Mouse (Mus musculus): ENCODE measurements at regions not wholly inside any gene's neighbourhood (a gene's known extent, or its start where the extent isn't known, plus 50 kb on each side); places are given as distances from the start of the nearest gene placed in this dataset.

DNA sequence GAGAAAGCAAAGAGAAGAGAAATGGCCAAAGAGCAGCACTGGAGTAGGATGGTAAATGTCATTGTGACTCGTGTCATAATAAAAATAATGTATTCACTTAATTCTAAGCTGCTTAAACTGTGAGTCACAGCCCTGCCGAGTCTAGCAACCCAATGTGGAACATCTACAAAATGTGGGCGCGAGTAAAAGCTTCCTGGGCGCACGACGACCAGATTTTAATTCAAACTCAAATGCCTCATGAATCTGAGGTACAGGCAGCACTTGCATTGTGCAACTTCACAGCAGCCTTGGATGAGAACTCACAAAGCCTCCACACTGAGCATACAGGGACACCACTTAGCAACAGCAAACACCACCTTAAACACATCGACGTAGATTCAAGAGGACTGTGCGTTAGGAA, 88.5 kb upstream of the Lpar1 start:
- 70% methylated on average over 10 of the region's 10 CpGs for WGBS
- no peaks in the 10 kb centered on the region for H3K4me1 ChIP-seq (ENCODE audit: insufficient read depth)
- H3K4me2 ChIP-seq (ENCODE audit: low read depth): no peak overlapping the region
- DNase-seq (no peak), ATAC-seq (no peak)
- no peak overlapping the region for H3K27ac ChIP-seq (ENCODE audit: low read depth, low read length)
- no peaks in the 10 kb centered on the region for H3K9me3 ChIP-seq (ENCODE audit: low read length)
- no peak overlapping the region for H3K4me3 ChIP-seq (ENCODE audit: low read depth, low read length)
- no peaks in the 10 kb centered on the region for H3K27me3 ChIP-seq (ENCODE audit: insufficient read depth, low read length)
- H3K36me3 ChIP-seq (ENCODE audit: insufficient read depth): no peaks in the 10 kb centered on the region
- TF ChIP-seq CTCF (IDR thresholded peaks at IDR 0.05; ENCODE audit: low read depth): no peak
- no peak overlapping the region for H3K9ac ChIP-seq

DNA sequence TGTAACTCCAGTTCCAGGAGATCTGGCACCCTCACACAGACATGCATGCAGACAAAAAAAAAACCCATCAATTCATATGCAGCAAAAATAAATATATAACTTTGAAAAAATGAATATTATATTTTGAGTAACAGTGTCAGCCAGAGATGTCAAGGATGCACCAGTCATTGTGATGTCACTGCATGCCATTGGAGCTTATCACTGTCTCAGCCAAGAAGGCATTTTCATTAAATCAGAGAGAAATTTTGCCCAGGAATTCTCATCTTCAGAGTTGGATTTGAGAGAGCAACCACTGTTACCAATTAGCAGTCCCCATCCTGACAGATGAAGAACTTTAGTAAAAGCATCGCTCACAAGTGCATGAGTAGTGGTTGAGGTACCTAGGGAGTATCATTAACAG, 79.0 kb upstream of the Lpar1 start:
- no peak for DNase-seq
- TF ChIP-seq CTCF (IDR thresholded peaks at IDR 0.05; ENCODE audit: low read depth): no peak
- no peaks in the 10 kb centered on the region for H3K36me3 ChIP-seq (ENCODE audit: insufficient read depth)

DNA sequence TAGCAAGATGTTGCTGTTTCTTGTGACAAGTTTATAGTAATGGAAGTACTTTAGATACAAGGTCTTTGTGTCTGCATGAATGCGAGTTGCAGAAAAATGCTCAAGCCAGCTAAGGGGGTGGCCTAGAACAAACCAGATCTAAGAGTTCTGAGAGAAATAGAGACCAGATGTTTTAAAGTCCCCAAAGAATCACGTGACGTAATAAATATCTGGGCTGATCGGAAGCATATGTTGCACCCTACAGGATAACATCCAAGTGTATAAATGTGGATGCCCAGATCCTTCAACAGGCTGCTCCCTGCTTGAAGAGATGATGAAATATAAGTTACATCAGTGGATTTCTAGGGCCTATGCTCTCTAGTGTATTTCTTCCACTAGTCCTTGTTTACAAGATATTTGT, 77.7 kb upstream of the Lpar1 start:
- Histone ChIP-seq H3K4me1 (ENCODE audit: insufficient read depth) (no peaks in the 10 kb centered on the region), H3K27ac (ENCODE audit: low read depth, low read length) (no peak overlapping the region), H3K9ac (no peak overlapping the region), H3K4me2 (ENCODE audit: low read depth) (no peak overlapping the region), H3K36me3 (ENCODE audit: insufficient read depth) (no peaks in the 10 kb centered on the region), H3K4me3 (ENCODE audit: low read depth, low read length) (no peak overlapping the region), H3K27me3 (ENCODE audit: insufficient read depth, low read length) (no peaks in the 10 kb centered on the region), H3K9me3 (ENCODE audit: low read length) (no peaks in the 10 kb centered on the region)
- no peak for ATAC-seq
- no peak for DNase-seq
- 80% methylated on average over 4 of the region's 4 CpGs for WGBS
- no peak for TF ChIP-seq CTCF (IDR thresholded peaks at IDR 0.05; ENCODE audit: low read depth)

More for the DNA sequence above, 79.0 kb upstream of the Lpar1 start:
- no peak overlapping the region for H3K4me2 ChIP-seq (ENCODE audit: low read depth)
- H3K4me3 ChIP-seq (ENCODE audit: low read depth, low read length): no peak overlapping the region
- no peak overlapping the region for H3K9ac ChIP-seq
- ATAC-seq: no peak
- WGBS: 78% methylated on average over 1 of the region's 1 CpGs
- no peaks in the 10 kb centered on the region for H3K27me3 ChIP-seq (ENCODE audit: insufficient read depth, low read length)
- H3K9me3 ChIP-seq (ENCODE audit: low read length): no peaks in the 10 kb centered on the region
- H3K4me1 ChIP-seq (ENCODE audit: insufficient read depth): no peaks in the 10 kb centered on the region
- H3K27ac ChIP-seq (ENCODE audit: low read depth, low read length): no peak overlapping the region

DNA sequence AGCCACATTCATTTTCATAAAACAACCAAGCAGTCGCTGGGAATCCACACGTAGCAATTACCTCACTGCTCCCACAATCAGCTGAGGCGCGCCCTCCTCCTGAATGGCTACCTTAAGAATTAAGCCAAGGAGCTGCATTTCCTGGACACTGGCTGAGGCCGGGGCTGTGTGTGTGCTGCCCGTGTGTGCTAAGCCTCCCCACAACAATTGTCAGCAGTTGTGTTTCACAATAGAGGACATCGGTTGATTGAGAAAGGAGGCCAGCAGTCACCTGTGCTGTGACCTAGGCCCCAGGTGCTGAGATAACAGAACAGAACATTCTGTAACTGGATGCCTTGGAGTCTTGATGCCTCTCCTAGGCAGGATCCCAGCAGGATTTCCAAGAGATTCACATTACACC, 73.3 kb upstream of the Lpar1 start:
- WGBS: 64% methylated on average over 7 of the region's 7 CpGs
- TF ChIP-seq CTCF (IDR thresholded peaks at IDR 0.05; ENCODE audit: low read depth): no peak
- Histone ChIP-seq H3K4me1 (ENCODE audit: insufficient read depth) (no peaks in the 10 kb centered on the region), H3K27ac (ENCODE audit: low read depth, low read length) (no peak overlapping the region), H3K9me3 (ENCODE audit: low read length) (no peaks in the 10 kb centered on the region), H3K4me3 (ENCODE audit: low read depth, low read length) (no peak overlapping the region), H3K36me3 (ENCODE audit: insufficient read depth) (no peaks in the 10 kb centered on the region), H3K9ac (no peak overlapping the region), H3K4me2 (ENCODE audit: low read depth) (no peak overlapping the region), H3K27me3 (ENCODE audit: insufficient read depth, low read length) (no peaks in the 10 kb centered on the region)
- no peak for ATAC-seq
- no peak for DNase-seq

DNA sequence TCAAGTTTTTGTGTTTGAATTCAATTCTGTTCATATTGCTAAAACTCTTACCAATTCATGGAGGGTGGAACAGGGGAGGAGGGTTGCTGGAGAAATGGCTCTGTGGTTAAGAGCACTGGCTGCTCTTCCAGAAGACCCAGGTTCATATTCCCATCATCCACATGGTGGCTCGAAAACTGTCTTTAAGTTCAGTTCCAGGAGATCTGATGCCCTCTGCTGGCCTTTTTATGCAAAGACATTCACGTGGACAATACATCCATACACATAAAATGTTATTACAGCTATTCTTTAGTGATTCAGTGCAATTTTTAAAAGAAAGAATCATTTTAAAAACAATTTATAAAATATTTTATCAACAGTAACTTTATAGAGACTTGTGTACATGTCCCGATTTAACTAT, 70.4 kb upstream of the Lpar1 start:
- H3K4me1 ChIP-seq (ENCODE audit: insufficient read depth): no peaks in the 10 kb centered on the region
- no peak for TF ChIP-seq CTCF (IDR thresholded peaks at IDR 0.05; ENCODE audit: low read depth)
- no peak overlapping the region for H3K9ac ChIP-seq
- H3K4me2 ChIP-seq (ENCODE audit: low read depth): no peak overlapping the region
- no peak overlapping the region for H3K27ac ChIP-seq (ENCODE audit: low read depth, low read length)
- no peak for ATAC-seq
- no peak overlapping the region for H3K4me3 ChIP-seq (ENCODE audit: low read depth, low read length)
- H3K27me3 ChIP-seq (ENCODE audit: insufficient read depth, low read length): no peaks in the 10 kb centered on the region
- no peaks in the 10 kb centered on the region for H3K36me3 ChIP-seq (ENCODE audit: insufficient read depth)
- WGBS: 80% methylated on average over 3 of the region's 3 CpGs
- H3K9me3 ChIP-seq (ENCODE audit: low read length): no peaks in the 10 kb centered on the region
- no peak for DNase-seq

DNA sequence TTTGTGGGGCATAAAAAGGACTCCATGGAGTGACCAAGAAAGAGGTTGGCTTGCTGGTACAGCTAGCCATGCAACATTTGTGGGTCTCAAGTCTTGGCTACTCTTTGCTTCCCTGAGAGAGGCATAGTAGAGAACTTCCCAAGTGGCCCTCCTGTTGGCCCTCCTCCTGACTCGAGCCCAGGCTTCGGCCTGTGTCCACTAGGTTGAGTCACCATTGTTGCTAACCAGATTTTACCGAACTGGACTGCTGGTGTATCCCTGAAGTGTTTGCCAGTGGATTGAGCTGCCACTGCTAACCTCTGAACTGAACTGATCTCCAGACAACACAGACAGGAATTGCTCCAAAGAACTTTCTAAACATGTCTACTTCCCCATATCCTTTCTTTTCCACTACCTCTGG, 66.9 kb upstream of the Lpar1 start:
- Histone ChIP-seq H3K36me3 (ENCODE audit: insufficient read depth) (no peaks in the 10 kb centered on the region), H3K27me3 (ENCODE audit: insufficient read depth, low read length) (no peaks in the 10 kb centered on the region), H3K9ac (no peak overlapping the region), H3K4me3 (ENCODE audit: low read depth, low read length) (no peak overlapping the region), H3K4me1 (ENCODE audit: insufficient read depth) (no peaks in the 10 kb centered on the region), H3K4me2 (ENCODE audit: low read depth) (no peak overlapping the region), H3K27ac (ENCODE audit: low read depth, low read length) (no peak overlapping the region), H3K9me3 (ENCODE audit: low read length) (no peaks in the 10 kb centered on the region)
- 94% methylated on average over 3 of the region's 3 CpGs for WGBS
- DNase-seq: no peak
- ATAC-seq: no peak
- TF ChIP-seq CTCF (IDR thresholded peaks at IDR 0.05; ENCODE audit: low read depth): no peak

DNA sequence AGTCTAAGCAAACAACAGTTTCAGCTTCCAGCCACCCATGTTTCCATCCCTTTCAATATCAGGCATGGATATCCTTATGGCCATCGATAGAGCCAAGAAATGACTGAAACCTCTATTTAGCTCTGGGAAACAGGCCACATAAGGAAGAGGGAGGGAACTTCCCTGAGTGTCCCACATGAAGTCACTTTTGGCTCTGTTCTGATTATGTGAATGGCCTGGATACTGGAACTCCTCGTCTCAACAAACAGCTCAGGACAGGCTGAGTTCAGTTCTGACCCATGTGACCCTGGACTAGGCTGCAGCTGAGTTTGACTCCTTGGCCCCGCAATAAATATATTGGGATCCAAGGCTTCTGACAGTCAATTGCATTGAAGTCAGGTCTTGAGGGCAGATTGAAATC, 63.6 kb upstream of the Lpar1 start:
- H3K9ac ChIP-seq: no peak overlapping the region
- no peak overlapping the region for H3K4me2 ChIP-seq (ENCODE audit: low read depth)
- no peak for TF ChIP-seq CTCF (IDR thresholded peaks at IDR 0.05; ENCODE audit: low read depth)
- H3K27ac ChIP-seq (ENCODE audit: low read depth, low read length): no peak overlapping the region
- no peaks in the 10 kb centered on the region for H3K36me3 ChIP-seq (ENCODE audit: insufficient read depth)
- H3K27me3 ChIP-seq (ENCODE audit: insufficient read depth, low read length): no peaks in the 10 kb centered on the region
- DNase-seq (no peak), ATAC-seq (no peak)
- no peaks in the 10 kb centered on the region for H3K4me1 ChIP-seq (ENCODE audit: insufficient read depth)
- no peaks in the 10 kb centered on the region for H3K9me3 ChIP-seq (ENCODE audit: low read length)
- H3K4me3 ChIP-seq (ENCODE audit: low read depth, low read length): no peak overlapping the region
- WGBS: 89% methylated on average over 3 of the region's 3 CpGs

DNA sequence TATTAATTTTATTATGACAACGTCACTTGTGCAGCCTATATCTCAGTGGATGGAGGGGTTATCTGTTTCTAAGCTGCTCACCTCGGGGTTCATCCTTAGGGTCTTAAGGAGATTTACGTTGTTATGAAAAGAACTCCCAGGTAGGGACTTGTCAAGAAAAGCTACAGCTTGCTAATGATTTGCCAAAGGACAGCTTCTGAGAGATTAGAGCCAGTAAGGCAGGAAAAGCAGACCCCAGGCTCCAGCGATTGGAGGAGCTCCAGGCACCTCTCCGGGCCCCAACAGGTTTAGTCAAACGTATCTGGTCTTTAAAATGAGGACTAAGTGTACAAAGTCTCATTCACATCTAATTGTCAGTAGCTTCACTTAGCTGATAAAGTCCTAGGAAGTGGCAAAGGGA, 59.8 kb upstream of the Lpar1 start:
- no peaks in the 10 kb centered on the region for H3K27me3 ChIP-seq (ENCODE audit: insufficient read depth, low read length)
- no peak overlapping the region for H3K27ac ChIP-seq (ENCODE audit: low read depth, low read length)
- no peak overlapping the region for H3K4me2 ChIP-seq (ENCODE audit: low read depth)
- H3K9me3 ChIP-seq (ENCODE audit: low read length): no peaks in the 10 kb centered on the region
- no peak for TF ChIP-seq CTCF (IDR thresholded peaks at IDR 0.05; ENCODE audit: low read depth)
- no peak overlapping the region for H3K4me3 ChIP-seq (ENCODE audit: low read depth, low read length)
- H3K36me3 ChIP-seq (ENCODE audit: insufficient read depth): no peaks in the 10 kb centered on the region
- no peak for ATAC-seq
- DNase-seq: no peak
- WGBS: 42% methylated on average over 6 of the region's 6 CpGs
- no peak overlapping the region for H3K9ac ChIP-seq
- H3K4me1 ChIP-seq (ENCODE audit: insufficient read depth): no peaks in the 10 kb centered on the region

All from forebrain, postnatal 0 days (tissue).